Mouse (Mus musculus) E14TG2a.4 (cell line): ENCODE measurements around the gene Ism2.

Experiments
- H3K27me3 ChIP-seq: 2 replicates; pipeline ENCODE4 v1.6.1; 2014; ENCODE audit warnings: low read length, control low read depth; ENCODE audit not compliant: insufficient read depth
- H3K36me3 ChIP-seq: 2 replicates; pipeline ENCODE4 v1.6.1; 2014; ENCODE audit warnings: low read length, control low read depth; ENCODE audit not compliant: insufficient read depth
- H3K4me1 ChIP-seq: replicated peaks from 2 replicates; pipeline ENCODE4 v1.6.1; 2014; ENCODE audit warnings: low read depth, low read length, control low read depth
- H3K4me3 ChIP-seq: replicated peaks from 2 replicates; pipeline ENCODE4 v1.5.1; 2014; ENCODE audit warnings: mild to moderate bottlenecking, low read length
- H3K9me3 ChIP-seq: 2 replicates; pipeline ENCODE4 v1.6.1; 2014; ENCODE audit warnings: low read length, control low read depth
- CTCF ChIP-seq: conservative IDR thresholded peaks from 2 replicates; pipeline ENCODE4 v1.5.1; 2014; ENCODE audit warnings: low read length
- NANOG ChIP-seq: IDR thresholded peaks from 2 replicates; pipeline ENCODE4 v1.6.1; 2014; ENCODE audit warnings: borderline replicate concordance, low read length, mixed read lengths
- POU5F1 ChIP-seq: IDR thresholded peaks from 2 replicates; pipeline ENCODE4 v1.6.1; 2014; ENCODE audit warnings: low read length, borderline replicate concordance

The Ism2 gene

DNA sequence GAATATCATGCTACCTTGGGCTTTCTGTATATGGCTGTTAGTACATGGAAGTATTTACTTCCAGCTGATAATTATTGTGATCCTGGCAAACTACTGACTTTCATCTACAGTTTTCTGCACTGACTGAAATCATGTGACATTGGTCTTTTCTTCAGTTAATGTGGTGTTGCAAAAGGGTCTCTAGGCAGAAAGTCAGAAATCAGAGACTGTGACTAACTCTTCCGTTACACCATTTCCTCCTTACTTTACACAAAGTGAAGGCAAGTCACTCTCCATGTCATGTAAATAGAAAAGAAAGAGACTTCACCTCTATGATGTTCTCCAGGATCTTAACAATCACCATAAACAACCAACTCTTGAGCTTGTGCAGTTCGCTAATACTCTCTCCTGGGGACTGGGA is 69.9 kb downstream of the Ism2 start:
- Histone ChIP-seq H3K4me1 (peaks cover 22% of the 10 kb centered on the region), H3K27me3 (no peaks in the 10 kb centered on the region), H3K4me3 (no peak overlapping the region), H3K36me3 (no peaks in the 10 kb centered on the region), H3K9me3 (peaks cover 4% of the 10 kb centered on the region; the same call in 1 of the 2 replicates)
- no peak for TF ChIP-seq NANOG
- no peak for TF ChIP-seq CTCF
- TF ChIP-seq POU5F1 = no peak
